Mouse (Mus musculus) CH12.LX (cell line): ENCODE results near the gene Nr2e1.

Source experiments
- CTCF ChIP-seq, 2 experiments: IDR thresholded peaks in 1 of 2; conservative IDR thresholded peaks in 1 of 2; 2 replicates each; pipeline ENCODE4 v1.5.1; 2011 to 2012; ENCODE audit warnings: low read depth in 2 of 2, low read length in 2 of 2, improper control_type of control experiment in 1 of 2, inconsistent platforms in 1 of 2, mild to moderate bottlenecking in 1 of 2, moderate library complexity in 1 of 2
- ZC3H11A ChIP-seq: IDR thresholded peaks from 2 replicates; pipeline ENCODE4 v1.6.1; 2012; ENCODE audit warnings: low read depth, mild to moderate bottlenecking, inconsistent platforms, low read length, improper control_type of control experiment

DNA sequence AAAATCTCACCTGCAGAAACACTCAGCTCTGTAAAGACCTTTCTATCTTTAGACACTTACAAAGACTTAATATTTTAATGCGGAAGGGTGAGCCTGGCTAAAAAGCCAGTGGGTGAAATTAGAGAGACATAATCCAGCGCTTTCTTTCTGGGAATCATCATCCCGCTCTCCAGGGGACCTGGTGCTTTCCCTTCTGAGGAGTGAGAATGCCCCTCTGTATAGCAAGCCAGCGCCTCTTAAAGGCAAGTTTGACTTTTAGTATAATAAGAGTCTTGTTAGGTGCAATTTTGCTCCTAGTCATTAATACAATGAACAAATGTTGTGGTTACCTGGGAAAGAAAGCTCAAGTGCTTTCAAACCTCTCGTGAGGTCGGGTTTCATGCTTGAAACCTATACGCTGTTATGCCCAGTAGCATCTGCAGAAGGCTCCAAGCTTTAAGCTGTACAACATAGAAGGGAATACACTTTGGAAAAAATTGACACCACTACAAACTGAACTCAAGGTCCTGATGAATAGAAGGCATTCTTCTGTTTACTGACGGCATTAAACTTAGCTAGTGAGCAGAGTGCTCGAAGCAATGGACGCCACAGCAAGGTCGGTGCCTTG is 59.8 kb downstream of the Nr2e1 start:
- TF ChIP-seq ZC3H11A, result no peak
- no peak for TF ChIP-seq CTCF (conservative IDR thresholded peaks at IDR 0.05 in 1 of 2, IDR thresholded peaks at IDR 0.05 in 1 of 2; ENCODE audit: low read depth in 2 of 2, low read length in 2 of 2)
